Mouse (Mus musculus) ES-Bruce4 (cell line): ENCODE results near the gene Samd5. TPM values are rescaled to one million over a fixed set of nuclear protein-coding genes. Genes with fewer than 3 reads are reported as not detected.

Experiments
- H3K27ac ChIP-seq: 2 replicates; pipeline ENCODE4 v1.5.1; 2012; ENCODE audit warnings: low read length, inconsistent platforms; ENCODE audit not compliant: insufficient read depth
- H3K27me3 ChIP-seq: 2 replicates; pipeline ENCODE4 v1.6.1; 2012; ENCODE audit warnings: mild to moderate bottlenecking, low read length, inconsistent platforms; ENCODE audit not compliant: control insufficient read depth, poor library complexity, insufficient read depth, severe bottlenecking
- H3K36me3 ChIP-seq: 2 replicates; pipeline ENCODE4 v1.6.1; 2012; ENCODE audit warnings: inconsistent platforms, mild to moderate bottlenecking, low read length, moderate library complexity; ENCODE audit not compliant: control insufficient read depth, poor library complexity, insufficient read depth, severe bottlenecking
- H3K4me1 ChIP-seq: one replicate; pipeline ENCODE4 v1.8.1; 2011; ENCODE audit warnings: low read length; ENCODE audit not compliant: control insufficient read depth, insufficient read depth
- H3K4me3 ChIP-seq: 2 replicates; pipeline ENCODE4 v1.5.1; 2011; ENCODE audit warnings: low read depth, mild to moderate bottlenecking, low read length
- H3K9ac ChIP-seq: 2 replicates; pipeline ENCODE4 v1.6.1; 2012; ENCODE audit warnings: low read depth, mild to moderate bottlenecking, inconsistent platforms; ENCODE audit not compliant: poor library complexity, severe bottlenecking
- H3K9me3 ChIP-seq: replicated peaks from 2 replicates; pipeline ENCODE4 v1.6.1; 2012; ENCODE audit warnings: mild to moderate bottlenecking, low read length, inconsistent platforms; ENCODE audit not compliant: control insufficient read depth, poor library complexity, insufficient read depth, severe bottlenecking
- CTCF ChIP-seq: IDR thresholded peaks from one replicate; pipeline ENCODE4 v1.8.1; 2011; ENCODE audit warnings: low read depth, low read length
- EP300 ChIP-seq: IDR thresholded peaks from 2 replicates; pipeline ENCODE4 v1.6.1; 2011; ENCODE audit warnings: low read depth, low read length; ENCODE audit not compliant: insufficient read depth
- POLR2A ChIP-seq: IDR thresholded peaks from one replicate; pipeline ENCODE4 v1.8.1; 2011; ENCODE audit warnings: low read length; ENCODE audit not compliant: insufficient read depth
- polyA plus RNA-seq: library from polyadenylated mRNA; stranded (reverse); fragments of >200 nt; gene quantifications from 2 replicates; pipeline ENCODE4 v1.2.4, GENCODE M21; 2011; ENCODE audit warnings: low read depth; ENCODE audit not compliant: missing spikeins, insufficient read depth, insufficient read length

Gene Samd5
- polyA plus RNA-seq, 1 experiment: 1.7 TPM

DNA sequence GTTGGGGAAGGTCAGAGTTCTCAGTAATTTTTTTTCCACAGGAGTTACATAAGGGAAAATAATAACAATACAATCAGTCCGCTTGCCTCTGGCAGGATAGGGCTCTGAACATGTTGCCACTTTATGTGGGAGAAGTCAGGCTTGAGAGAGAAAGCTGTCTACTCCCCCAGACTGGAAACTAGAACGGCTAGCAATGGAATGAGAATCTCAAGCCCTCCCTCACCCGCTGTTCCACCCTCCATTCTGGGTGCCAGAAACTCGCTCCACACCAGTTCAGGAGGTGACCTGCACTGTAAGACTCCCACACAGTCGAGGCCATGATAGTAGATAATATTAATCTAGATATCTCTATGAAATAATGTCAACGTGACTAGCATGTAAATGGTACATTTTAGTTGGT, 27.3 kb downstream of the Samd5 start:
- no peaks in the 10 kb centered on the region for H3K9me3 ChIP-seq
- no peaks in the 10 kb centered on the region for H3K27me3 ChIP-seq
- H3K4me3 ChIP-seq: no peak overlapping the region
- TF ChIP-seq EP300 (no peak), CTCF (no peak), POLR2A (no peak)
- no peak overlapping the region for H3K9ac ChIP-seq
- no peak overlapping the region for H3K27ac ChIP-seq
- H3K36me3 ChIP-seq: no peaks in the 10 kb centered on the region
- H3K4me1 ChIP-seq: no peaks in the 10 kb centered on the region

DNA sequence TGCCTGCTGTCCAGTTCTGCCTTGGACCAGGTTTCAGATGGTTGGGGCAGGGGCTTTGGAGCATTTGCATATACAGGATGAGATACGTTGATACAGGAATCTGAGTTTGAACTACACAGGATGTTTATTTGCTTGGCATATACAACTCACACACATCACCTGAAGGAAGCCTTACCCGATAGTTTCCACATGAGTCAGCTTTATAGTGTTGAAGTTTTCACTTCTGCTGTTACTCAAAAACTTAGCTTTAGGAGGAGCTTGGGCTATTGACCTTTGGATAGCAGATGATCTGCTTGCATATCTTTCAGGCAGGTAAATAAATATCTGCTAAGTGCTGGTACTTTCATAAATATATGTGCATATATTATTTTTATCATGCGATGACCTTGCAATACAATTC, 28.6 kb downstream of the Samd5 start:
- H3K36me3 ChIP-seq: no peaks in the 10 kb centered on the region
- H3K4me1 ChIP-seq: no peaks in the 10 kb centered on the region
- H3K9me3 ChIP-seq: no peaks in the 10 kb centered on the region
- H3K4me3 ChIP-seq: no peak overlapping the region
- no peak for TF ChIP-seq CTCF
- TF ChIP-seq POLR2A: no peak
- no peak for TF ChIP-seq EP300
- no peak overlapping the region for H3K27ac ChIP-seq
- no peaks in the 10 kb centered on the region for H3K27me3 ChIP-seq
- H3K9ac ChIP-seq: no peak overlapping the region

DNA sequence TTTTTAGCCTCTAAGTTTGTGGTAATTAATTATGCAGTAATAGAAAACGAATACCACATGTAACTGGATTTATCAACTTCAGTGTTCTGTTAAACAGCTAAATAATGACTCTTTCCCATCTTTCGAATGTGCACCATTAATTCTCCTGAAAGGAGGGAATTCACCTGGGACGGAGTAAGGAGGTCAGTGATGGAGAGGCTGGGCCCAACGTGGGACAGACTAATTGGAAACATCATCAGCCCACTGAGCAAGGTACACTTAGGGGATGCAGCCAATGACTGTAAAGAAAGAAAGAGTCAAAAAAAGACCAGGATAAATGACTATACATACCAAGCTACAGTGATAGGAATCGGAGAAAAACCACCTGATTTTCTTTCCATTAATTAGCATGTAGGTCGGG, 31.5 kb downstream of the Samd5 start:
- Histone ChIP-seq H3K27me3 (no peaks in the 10 kb centered on the region), H3K9me3 (no peaks in the 10 kb centered on the region), H3K4me1 (no peaks in the 10 kb centered on the region), H3K9ac (no peak overlapping the region), H3K36me3 (no peaks in the 10 kb centered on the region), H3K4me3 (no peak overlapping the region), H3K27ac (no peak overlapping the region)
- TF ChIP-seq POLR2A (no peak), CTCF (no peak), EP300 (no peak)

DNA sequence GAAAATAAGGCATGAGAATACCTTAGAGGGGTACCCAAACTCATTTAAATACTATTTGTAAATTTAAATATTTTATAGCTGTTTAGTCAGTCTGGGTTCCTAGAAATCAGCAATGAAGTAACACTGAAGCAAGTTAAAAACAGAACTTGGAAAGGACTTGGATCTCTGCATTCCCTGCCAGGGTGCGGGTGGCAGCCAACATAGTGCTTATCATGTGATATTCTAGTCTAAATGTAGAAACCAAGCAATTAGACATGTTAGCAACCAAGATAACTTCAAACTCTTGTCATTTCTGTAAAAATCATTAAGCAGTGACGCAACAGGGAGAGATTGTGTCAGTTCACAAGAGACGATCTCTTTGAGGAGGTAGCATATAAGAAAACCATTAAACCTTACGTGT, 32.9 kb downstream of the Samd5 start:
- no peak for TF ChIP-seq EP300
- no peak for TF ChIP-seq CTCF
- no peak for TF ChIP-seq POLR2A
- H3K36me3 ChIP-seq: no peaks in the 10 kb centered on the region
- no peaks in the 10 kb centered on the region for H3K9me3 ChIP-seq

DNA sequence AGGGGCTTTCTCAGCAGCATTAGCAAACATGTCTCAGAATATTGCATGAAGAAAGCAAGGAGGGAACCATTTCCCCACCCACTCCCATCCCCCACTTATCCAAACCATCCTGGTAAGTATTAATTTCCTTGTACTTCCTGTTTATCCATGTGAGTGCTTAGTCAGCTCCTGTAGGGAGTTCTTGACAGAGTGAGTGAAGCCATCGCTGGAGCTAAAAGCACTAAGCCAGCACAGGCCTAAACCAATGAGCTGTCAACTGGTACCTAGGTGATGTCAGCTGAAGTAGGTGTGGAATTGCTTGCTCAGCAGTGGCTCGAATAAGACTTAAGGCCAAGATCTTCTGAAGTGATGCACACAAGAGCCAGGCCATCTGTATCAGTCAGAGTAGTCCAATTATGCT, 34.3 kb downstream of the Samd5 start:
- no peak for TF ChIP-seq POLR2A
- TF ChIP-seq EP300: no peak
- no peak for TF ChIP-seq CTCF
- Histone ChIP-seq H3K9me3 (no peaks in the 10 kb centered on the region), H3K36me3 (no peaks in the 10 kb centered on the region), H3K9ac (no peak overlapping the region), H3K4me1 (no peaks in the 10 kb centered on the region), H3K4me3 (no peak overlapping the region), H3K27ac (no peak overlapping the region), H3K27me3 (no peaks in the 10 kb centered on the region)

More for the DNA sequence above, 32.9 kb downstream of the Samd5 start:
- H3K9ac ChIP-seq: no peak overlapping the region
- no peak overlapping the region for H3K27ac ChIP-seq
- H3K4me1 ChIP-seq: no peaks in the 10 kb centered on the region
- H3K4me3 ChIP-seq: no peak overlapping the region
- H3K27me3 ChIP-seq: no peaks in the 10 kb centered on the region

DNA sequence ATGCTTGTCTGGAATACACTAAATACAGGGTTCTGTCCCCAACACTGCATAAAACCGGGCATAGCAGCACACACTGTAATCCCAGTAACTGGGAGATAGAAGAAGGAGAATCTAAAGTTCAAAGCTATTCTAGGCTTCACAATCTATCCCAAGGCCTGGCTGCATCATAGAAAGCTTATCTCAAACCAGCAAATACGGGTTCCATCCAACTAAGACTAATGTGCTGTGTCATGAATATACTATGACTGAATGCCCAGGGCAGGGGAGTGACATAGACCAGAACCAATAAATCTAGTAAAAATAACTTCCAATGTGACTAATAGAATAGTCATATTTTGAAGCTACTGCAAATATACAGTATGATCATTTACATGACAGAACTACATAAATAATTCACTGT, 35.0 kb downstream of the Samd5 start:
- H3K4me3 ChIP-seq: no peak overlapping the region
- no peak overlapping the region for H3K27ac ChIP-seq
- no peaks in the 10 kb centered on the region for H3K36me3 ChIP-seq
- no peak overlapping the region for H3K9ac ChIP-seq
- TF ChIP-seq EP300 (no peak), CTCF (no peak), POLR2A (no peak)
- no peaks in the 10 kb centered on the region for H3K4me1 ChIP-seq
- no peaks in the 10 kb centered on the region for H3K9me3 ChIP-seq
- no peaks in the 10 kb centered on the region for H3K27me3 ChIP-seq

DNA sequence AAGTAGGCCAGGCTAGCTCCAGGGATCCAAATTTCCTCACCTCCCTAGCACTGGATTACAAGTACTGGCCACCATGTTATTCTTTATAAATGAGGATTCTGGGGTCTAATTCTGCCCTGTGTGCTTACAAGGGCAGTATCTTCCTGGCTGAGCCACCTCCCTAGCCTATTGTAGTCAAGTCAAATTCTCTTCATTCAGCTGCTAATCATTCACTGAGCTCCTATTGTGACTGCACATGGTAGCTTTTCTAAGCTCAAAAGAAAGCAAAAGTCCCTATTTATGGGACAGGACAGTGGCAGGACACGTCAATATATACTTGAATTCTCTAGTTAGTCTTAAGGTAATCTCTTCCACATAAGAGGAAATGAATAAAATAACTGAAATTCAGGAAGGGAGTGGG, 49.7 kb downstream of the Samd5 start:
- no peaks in the 10 kb centered on the region for H3K36me3 ChIP-seq
- no peak overlapping the region for H3K4me3 ChIP-seq
- TF ChIP-seq POLR2A: no peak
- no peak for TF ChIP-seq EP300
- TF ChIP-seq CTCF: no peak
- no peaks in the 10 kb centered on the region for H3K27me3 ChIP-seq
- peaks cover 6% of the 10 kb centered on the region for H3K4me1 ChIP-seq
- H3K9ac ChIP-seq: no peak overlapping the region
- no peak overlapping the region; the same call in 1 of the 2 replicates for H3K27ac ChIP-seq
- H3K9me3 ChIP-seq: no peaks in the 10 kb centered on the region
